Mouse (Mus musculus) spleen, postnatal 14 days (tissue): ENCODE measurements around the gene Bcar3.
A peak's percentile ranks its signal among the peaks of the same experiment; 100 is the strongest.

Experiments
- DNase-seq, 2 experiments: peaks; one replicate each; pipeline ENCODE4 v3.0.0; 2021 to 2022; ENCODE audit warnings: low spot score in 2 of 2

Gene Bcar3

DNA sequence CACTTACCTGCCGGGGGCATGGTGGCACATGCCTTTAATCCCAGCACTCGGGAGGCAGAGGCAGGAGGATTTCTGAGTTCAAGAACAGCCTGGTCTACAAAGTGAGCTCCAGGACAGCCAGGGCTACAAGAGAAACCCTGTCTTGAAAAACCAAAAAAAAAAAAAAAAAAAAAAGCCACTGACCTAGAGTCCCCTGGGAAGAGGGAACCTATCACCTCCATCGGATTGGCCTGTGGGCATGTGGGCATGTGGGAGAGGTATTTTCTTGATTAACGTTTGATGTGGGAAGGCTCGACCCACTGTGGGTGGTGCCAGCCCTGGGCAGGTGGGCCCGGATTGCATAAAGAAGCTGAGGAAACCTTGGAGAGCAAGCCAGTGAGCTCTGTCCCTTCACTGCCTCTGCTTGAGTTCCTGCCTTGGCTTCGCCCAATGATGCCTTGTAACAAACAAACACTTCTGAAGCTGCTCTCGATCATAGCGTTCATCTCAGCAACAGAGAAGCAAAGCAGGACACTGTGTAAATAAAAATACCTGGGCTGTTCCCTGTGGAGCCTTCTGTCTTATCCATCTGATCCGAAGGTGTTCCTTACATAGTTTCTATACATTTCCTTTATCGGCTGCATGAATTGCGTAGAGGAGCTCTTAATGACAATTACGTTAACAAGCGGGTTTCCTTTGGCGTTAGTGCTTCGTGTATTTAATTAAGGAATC lies 124.8 kb downstream of the Bcar3 start:
- DNase-seq: no peak

DNA sequence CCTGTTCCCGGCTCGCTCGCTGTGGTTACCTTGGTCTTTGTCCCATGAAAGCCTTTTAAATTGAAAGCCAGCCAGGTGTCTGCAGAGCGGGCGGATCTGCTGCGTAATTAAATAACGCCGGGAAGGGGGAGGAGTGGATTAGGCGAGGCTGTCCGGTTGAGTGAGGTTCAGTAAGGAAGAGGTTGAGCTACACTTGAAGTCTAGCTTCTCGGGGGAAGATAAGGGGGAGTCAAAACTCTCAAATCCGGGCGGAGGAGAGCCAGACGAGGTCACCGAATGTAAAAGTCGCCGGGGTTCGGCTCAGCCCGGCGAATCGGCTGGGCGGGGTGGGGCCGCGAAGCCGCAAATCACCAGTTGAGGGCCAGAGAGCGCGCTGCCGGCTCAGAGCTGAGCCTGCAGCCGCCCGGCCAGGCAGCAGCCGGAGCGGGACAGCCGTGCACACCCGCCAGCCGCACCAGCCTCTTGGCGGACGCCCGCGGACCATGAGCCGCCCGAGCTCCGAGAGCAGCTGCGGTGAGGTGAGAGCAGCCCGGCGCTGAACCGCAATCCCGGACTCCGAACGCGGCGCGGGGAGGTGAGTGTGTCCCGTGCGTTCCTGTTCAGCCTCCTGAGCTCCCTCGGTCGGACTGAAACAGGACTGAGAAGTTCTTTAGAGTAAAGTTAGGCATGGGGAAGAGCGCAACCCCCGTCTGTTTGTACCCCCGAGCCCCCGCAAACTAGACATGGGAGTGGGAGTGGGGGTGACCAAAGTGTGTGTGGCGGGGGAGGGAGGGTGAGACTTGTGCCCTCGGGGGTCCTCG lies 125.9 kb downstream of the Bcar3 start:
- peak; percentile 52 to 62 for DNase-seq

DNA sequence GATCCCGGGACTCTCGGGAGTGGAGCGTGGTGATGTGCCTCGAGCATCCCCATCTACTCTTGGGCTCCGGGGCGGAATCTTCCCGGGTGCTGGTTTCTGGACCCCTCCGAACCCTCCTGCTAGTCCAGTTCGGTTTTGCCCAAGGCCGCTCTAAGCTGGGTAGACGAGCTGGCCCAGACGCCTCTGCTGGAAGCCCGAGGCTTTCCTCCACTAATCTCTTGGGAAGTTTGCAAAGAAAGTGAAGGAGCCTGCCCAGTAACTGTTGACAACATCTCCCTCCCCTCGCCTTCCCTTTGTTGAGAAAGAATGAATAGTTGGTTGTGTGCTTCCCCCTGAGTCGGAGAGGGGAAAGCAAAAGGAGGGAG lies 126.5 kb downstream of the Bcar3 start:
- DNase-seq: no peak

DNA sequence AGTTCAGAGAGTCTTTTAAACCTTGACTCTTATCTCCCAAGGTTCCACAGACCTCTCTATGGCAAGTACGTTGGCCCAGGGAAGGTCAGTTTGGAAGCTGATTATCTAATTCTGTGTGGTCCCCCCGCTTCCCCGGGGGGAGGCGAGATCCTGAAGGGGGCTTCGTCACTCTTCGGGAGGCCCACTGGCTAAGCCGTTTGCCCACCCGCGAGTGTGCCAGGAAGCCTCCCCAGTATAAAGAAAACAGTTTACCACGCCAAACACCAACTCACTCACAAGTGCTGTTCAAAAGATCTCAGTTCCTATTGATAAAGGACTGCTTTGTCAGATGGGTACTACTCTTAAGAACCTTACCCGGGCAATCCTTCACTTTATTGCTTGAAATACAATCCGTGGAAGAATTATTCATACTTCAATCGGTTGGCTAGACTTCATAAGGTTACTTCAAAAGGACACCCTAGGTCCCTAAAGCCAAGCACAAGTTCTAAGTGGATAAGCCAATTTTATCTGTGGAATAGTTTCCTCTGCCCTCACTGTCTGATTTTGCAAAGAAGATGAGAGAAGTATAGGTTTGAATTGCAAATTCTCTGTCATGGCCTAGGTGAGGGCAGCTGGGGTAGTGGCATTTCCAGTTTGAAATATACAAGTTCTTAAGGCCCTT lies 127.2 kb downstream of the Bcar3 start:
- DNase-seq: no peak

DNA sequence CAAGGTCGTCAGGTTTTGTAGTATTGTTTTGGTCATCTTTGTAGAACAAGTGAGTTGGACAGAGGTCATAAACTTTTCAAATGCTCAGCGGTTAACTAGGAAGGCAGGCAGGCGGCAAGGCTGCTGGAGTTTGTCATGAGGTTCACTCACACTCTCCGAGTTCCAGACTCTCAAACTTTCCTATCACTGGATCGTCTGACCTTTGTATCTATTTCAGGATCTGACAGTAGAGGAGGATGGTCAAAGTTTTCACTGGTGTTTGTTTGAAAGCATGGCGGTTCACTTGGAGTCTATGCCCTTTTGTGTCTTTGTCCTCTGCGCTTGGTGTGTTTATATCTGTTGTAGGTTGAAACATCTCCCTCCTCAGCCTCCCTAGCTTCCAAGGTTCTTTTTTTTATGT lies 127.9 kb downstream of the Bcar3 start:
- no peak for DNase-seq

DNA sequence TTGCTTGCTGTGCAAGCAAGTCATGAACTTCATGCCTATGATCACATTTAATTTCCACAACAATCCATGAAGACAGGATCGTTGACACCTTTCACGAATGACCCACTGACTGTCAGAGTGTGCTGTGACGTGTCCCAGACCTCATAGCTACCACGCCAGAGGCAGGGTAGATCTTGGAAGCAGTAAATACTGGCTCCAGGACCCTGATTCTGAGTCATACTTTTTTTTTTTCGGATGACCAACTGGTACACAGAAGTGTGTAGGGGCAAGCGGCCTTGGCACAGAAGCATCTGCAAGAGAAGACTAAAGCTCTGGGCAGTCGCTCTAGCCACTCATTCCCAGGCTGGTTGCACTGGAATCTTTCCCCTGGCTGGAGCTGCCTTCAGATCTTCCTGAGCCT lies 128.3 kb downstream of the Bcar3 start:
- DNase-seq: no peak

DNA sequence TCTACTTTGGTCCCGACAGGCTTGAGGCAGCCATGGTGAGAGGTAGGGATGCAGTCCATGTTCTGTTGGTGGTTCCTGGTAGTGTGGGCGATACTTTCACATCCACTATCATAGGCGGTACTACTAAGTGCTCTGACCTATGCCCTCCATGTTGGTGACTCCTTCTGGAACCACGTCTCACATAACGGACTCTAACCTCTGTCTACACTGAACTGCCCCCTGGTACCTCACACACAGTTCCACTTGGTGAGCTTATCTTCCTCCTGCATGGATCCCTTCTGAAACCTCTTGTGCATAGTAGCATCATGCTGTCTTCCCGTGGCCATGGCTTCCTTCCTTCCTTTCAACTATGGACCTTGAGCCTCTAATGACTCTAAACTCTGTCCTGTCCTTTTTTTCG lies 129.7 kb downstream of the Bcar3 start:
- no peak for DNase-seq

DNA sequence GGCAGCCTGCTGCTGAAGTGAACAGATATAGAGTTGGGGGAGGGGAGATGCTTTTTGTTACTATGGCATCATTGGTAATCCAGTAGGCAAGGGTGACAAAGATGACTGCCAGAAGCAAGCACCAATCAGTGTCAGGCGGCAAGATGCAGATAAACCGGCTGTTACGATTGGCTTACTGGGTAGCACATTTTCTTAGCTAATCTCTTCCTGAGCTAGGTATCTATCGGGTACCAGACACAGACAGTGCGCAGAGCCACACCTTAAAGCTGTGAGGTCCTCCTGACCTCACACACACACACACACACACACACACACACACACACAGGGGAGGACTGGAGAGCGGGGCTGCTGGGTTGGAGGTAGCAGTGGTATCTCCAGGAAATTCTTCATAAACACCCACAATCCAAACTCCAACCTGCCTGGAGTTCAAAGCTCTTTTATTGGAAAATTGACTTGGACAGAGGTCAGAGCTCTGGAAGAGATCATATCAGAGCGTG lies 134.4 kb downstream of the Bcar3 start:
- DNase-seq: no peak

DNA sequence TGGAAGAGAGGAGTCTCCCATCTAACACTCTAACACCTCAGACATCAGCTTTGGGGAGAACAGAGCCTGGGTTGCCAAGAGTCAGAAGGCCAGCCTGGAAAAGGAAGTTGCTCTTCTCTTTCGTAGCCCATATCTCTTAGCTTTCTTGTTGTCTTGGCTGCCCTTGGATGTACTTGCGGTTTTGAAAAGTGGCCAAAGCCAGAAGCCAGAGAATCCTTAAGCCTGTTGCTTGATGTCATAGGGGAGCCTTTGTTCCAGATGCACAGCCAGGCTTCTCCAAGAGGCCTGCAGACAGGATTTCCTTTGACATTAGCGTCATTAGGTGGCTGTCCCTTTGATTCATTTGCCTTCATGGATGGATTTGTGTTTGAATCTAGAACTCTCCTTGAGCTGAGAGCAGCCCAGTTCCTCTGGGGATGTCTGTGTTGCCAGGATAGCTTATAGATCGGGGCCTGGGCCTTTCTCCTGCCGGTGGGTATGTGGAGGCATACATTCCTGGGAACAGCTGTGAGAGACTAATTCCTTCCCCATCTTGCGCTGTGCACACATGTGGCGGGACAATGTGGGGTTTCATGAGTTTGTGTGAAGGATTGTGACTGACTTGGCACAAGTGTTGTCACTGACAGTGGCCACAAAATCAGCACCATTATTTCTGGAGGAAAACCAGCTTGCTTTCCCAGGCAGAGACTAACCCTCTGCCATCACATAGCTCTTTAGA lies 137.0 kb downstream of the Bcar3 start:
- no peak for DNase-seq

DNA sequence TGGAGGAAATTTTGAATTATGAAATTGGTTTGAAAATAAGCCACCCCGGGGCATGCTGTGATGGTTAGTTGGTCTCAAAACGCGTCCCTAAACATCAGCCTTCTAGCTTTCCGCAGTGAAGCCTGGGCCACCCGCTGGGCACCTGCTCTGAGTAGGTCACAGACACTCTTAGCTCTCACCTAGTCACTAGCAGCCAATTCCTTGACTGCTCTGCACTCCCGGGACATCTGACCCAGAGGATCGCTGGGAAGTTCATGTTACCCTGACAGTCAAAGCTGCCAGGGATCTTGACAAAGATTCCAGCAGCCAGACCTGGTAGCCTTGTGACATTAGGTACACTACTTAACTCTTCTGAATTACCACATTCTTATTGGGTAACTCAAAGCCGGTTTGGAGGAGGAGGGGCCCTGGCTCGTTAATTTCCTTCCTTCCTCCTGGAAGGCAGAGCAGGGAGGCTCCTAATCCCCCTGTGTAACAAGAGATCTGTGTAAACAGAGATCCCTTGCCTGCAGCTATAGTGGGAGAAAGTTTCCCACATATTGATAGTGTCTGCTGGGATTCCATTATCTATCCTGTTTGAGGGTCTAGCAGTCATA lies 139.0 kb downstream of the Bcar3 start:
- DNase-seq: no peak

DNA sequence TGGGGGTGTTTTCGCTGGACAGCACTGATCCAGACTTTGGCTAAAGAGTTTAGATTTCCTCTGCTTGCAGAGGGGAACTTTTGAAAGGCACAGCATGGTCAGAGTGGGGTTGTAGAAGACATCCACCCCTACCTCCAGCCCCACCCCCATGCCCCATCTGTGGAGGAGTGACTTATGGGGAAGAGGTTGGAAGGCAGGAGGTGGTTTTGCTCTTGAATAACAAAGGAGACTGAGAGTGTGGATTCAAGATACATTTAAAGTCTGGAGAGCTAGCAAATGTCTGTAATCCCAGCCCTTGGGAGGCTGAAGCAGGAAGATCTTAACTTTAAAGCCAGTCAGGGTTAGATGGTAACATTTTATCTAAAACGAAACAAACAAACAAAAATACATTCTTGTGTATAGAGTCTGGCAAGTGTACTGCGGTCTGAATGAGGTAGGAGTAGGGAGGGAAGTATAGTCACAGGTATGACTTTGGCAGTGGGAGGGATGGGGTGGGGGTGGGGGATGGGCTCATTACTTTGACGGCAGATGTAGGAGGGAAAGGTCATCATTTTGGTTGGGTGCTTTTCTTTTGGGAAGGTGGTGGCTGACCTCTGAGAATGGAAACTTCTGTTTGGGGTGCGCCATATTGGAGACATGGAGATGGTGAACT lies 140.2 kb downstream of the Bcar3 start:
- no peak for DNase-seq

DNA sequence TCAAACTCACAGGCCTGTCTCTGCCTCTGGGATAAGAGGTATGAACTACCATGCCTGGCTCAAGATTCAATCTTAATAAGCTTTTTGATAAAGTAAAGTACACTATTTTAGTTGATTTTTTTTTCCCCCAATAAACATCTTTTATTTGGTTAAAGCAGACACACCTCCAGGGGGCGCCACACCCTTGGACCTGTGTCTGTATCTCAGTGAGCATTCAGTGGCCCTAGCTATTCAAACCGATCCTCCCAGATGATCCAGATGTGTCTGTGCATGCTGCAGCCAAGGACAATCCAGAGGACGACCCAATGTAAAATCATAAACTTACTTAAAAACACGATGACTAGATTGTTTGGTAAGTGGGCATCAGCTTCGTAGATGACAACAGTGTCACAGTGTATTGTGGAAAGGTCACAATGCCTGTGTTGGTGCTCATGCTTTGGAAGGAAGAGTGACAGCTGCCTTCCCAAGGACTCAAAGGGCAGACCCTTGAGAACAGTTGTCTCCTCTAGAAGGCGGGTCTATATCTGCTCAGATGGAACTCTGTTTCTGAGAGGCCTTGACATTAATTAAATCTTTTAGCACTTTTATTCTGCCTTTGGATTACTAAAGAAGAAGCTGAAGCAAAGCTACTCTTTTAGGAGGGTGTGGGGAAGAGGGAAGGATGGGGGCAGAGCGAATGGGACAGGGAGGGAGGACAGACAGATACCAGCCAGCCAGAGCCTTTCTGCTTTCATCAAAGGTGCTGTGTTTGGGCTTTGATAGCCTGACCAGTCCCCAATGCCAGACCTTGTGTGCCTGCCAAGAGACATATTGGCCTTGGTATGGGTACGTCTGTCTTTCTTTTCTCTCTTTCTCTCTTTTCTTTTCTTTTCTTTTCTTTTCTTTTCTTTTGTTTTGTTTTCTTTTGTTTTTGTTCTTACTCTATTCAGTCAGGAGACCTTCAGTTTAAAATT lies 141.3 kb downstream of the Bcar3 start:
- no peak for DNase-seq

DNA sequence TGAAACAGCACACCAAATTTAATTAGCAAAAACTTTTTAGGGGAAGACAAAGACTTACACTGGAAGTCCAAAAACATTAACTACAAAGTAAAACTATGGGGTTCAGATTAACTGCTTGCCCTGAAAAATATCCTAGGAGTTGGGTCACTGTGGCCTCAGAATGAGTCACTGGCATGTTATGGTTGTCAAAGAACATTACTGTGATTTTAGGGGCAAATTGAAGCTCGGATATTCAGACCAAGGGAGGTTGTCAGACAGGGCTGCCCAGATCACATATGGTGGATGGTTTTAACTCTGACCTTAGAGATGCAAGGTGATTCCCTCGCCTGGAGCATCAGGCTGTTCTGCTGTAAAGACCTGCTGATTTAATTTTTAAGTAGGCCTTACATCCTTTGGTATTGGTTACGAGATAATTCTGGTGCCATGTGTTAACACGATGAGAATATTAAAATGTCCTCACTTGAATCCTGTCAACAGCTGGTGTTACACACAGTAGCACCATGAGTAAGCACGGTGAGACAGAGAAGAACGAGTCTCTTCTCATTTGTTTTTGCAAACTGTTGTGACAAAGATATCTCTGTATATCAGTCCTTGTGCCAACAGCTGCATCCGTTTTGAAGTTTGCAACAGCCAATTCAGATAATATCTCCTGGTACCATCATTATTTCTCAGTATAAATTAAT lies 144.3 kb downstream of the Bcar3 start:
- DNase-seq: no peak

DNA sequence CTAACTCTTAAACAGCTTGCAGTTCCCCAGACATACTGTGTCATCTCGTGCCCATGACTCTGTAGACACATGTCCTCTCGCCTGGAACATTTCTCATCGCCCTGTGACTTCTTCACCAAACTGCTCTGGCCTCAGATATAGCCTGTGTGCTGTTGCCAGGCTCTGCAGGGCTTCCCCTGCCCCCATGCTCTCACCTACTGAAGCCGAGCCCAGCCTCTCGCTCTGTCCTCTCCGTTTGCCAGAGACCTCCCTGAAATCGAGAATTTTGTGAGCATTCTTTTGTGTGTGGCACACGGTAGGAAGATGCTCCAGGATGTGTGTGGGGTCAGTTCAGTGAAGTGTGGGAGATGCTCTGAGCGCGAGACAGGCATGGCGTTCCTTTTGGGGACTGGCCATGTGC lies 151.8 kb downstream of the Bcar3 start:
- DNase-seq: no peak

DNA sequence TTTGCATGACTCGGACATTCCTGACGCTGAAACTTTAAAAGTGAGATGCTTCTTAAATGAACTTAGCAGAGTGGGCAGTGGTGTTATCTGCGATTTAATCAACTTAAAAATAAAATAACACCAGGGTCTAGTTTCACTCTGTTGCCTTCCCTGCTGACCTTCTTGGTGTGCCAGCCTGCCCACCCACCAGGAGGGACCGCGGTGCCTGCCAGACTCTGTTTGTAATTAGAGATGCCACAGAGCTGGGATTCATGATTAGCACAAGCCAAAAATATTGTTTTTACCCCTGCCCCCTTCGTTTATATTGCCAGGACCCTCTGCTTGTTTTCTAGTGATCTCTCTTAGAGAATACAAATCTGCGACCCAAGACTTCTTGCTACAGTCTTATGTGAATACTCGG lies 152.7 kb downstream of the Bcar3 start:
- no peak for DNase-seq

DNA sequence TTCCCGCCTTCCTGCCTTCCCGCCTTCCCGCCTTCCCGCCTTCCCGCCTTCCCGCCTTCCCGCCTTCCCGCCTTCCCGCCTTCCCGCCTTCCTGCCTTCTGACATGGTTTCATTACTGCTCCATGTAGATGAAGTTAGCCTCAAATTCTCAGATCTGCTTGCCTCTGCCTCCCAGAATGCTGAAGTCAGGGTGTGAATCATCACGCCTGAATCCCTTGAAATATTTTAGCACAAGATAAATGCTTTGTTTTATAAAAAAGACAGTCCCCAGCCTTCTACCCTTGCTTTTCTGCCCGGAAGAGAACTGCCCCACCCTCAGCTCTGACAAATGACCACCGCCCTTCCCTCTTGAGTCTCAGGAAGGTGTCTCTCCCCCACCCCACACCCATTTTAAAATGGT lies 154.3 kb downstream of the Bcar3 start:
- DNase-seq: no peak

DNA sequence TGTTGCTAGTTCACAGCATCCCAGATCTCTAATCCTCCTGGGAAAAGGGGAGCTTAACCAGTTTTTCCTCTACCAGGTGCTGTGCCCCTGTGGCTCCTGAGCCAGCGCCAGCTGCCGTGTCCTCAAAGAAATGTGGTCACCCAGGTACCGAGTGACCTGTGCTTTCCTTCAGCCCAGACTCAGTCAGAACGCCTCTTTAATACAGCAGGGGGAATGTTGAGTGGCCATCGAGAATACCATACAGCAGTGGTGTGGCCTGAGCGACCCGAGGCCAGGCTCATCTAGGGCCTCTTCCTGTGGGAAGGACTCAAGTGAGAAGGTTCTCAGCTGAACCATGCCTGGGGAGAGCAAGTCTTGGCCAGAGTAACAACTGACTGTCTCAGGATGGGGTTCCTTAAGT lies 156.1 kb downstream of the Bcar3 start:
- no peak for DNase-seq

DNA sequence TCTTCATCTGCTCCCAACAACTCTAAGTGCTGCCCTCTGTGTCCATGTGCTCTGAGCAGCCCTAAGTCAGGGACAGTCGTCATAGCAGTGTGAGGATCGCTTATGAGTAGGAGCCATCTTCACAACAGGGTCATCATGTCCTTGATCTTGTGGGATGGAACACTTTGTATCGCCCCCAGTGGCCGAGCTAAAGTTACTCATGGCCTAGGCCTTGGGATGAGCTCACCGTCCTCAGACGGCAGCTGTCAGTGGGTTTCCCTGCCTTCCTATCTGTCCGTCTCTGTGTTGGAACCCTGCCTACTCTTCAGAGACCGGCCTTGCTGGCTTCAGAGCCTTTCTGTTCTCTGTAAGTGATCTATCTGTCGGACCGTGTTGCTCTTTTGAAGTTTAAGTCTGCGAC lies 159.9 kb downstream of the Bcar3 start:
- no peak for DNase-seq

DNA sequence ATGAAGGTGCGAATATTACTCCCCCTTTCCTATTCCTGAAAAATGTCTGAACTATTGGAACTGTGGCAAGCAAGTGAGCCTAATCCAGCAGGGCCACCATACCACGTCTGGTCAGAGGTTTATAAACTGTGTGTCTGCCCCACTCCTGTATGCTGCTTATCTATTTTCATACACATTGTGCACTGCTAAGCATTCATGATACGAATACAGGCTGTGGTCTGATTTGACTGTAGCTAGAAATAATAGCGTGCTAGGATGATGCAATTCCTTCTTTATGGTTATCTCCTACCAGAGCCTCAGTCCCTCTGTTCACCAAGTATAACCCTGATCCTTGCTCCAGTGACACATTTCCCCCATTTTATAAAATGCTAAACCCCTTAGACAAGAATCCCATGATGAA lies 162.2 kb downstream of the Bcar3 start:
- no peak for DNase-seq

DNA sequence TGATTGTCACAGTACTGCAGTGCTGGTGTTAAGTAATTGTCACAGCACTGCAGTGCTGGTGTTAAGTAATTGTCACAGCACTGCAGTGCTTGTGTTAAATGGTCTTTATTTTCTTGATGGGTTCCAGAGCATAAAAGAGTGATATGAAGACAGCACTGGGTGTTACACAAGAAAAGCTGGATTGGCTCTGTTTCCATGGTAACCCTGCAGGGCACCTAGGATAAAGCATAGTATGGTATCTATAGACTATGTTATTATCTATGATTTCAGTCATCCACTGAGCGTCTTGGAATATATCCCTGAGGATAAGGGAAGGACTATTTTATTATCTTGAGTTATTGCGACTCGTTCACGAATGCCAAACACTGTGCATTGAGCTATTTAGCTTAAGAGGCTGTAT lies 162.9 kb downstream of the Bcar3 start:
- DNase-seq: no peak
